Mouse (Mus musculus) thymus, adult 2 months (tissue): ENCODE measurements around the gene Mmrn1.

Experiments used
- CTCF ChIP-seq: fragments of 200-500 bp; IDR thresholded peaks from 2 replicates; pipeline ENCODE4 v1.5.1; 2012; ENCODE audit warnings: mild to moderate bottlenecking, control low read depth, low read length, moderate library complexity, borderline replicate concordance; ENCODE audit not compliant: control insufficient read depth, poor library complexity, insufficient read depth; ENCODE audit errors: extremely low read depth
- POLR2A ChIP-seq: fragments of 200-500 bp; IDR thresholded peaks from 2 replicates; pipeline ENCODE4 v1.6.1; 2012; ENCODE audit warnings: mild to moderate bottlenecking, low read length, control low read depth, moderate library complexity; ENCODE audit not compliant: control insufficient read depth, poor library complexity, insufficient read depth; ENCODE audit errors: extremely low read depth

- TF ChIP-seq POLR2A (no peak), CTCF (no peak)
These were observed 63.0 kb downstream of the Mmrn1 start for GRCm38 (mm10) chr6:60987804-60988203.
